Mouse (Mus musculus) thymus, postnatal 10 days (tissue): ENCODE measurements at regions not wholly inside any gene's neighbourhood (a gene's known extent, or its start where the extent isn't known, plus 50 kb on each side); places are given as distances from the start of the nearest gene placed in this dataset.
"Not testable (repeated sequence)": the region's sequence is repeated elsewhere in the genome, so short reads cannot be mapped to it uniquely, and the experiment has no call there.

ENCODE experiments used
- DNase-seq, 2 experiments: peaks; one replicate each; pipeline ENCODE4 v3.0.0; 2021; ENCODE audit warnings: low spot score in 2 of 2

- DNase-seq = no peak
These were observed 347.6 kb upstream of the Tbc1d2b start for GRCm38 (mm10) chr9:90618154-90618553.

- no peak for DNase-seq
These were observed 327.3 kb upstream of the Tbc1d2b start for GRCm38 (mm10) chr9:90597894-90598293.

GRCm38 (mm10) chr9:90556742-90557141 is 286.1 kb upstream of the Tbc1d2b start:
- no peak for DNase-seq

- DNase-seq = no peak
These were observed 285.6 kb upstream of the Tbc1d2b start for GRCm38 (mm10) chr9:90556216-90556615.

- DNase-seq = no peak
These were observed 277.3 kb upstream of the Tbc1d2b start for GRCm38 (mm10) chr9:90547931-90548330.

- no peak for DNase-seq
These were observed 276.1 kb upstream of the Tbc1d2b start for GRCm38 (mm10) chr9:90546720-90547119.

- DNase-seq = not testable (repeated sequence)
These were observed 267.1 kb upstream of the Tbc1d2b start for GRCm38 (mm10) chr9:90537683-90538082.

GRCm38 (mm10) chr9:90533372-90533771 is 262.8 kb upstream of the Tbc1d2b start:
- no peak for DNase-seq

- no peak for DNase-seq
These were observed 250.6 kb upstream of the Tbc1d2b start for GRCm38 (mm10) chr9:90521186-90521585.

GRCm38 (mm10) chr9:90494888-90495287 is 224.3 kb upstream of the Tbc1d2b start:
- no peak for DNase-seq

GRCm38 (mm10) chr9:90490561-90491152 is 220.1 kb upstream of the Tbc1d2b start:
- DNase-seq = no peak

GRCm38 (mm10) chr9:90450579-90450978 is 180.0 kb upstream of the Tbc1d2b start:
- DNase-seq = no peak

- DNase-seq = peak in 1 of 2 experiments; percentile 28
These were observed 176.4 kb upstream of the Tbc1d2b start for GRCm38 (mm10) chr9:90446957-90447356.

- DNase-seq = no peak
These were observed 164.3 kb upstream of the Tbc1d2b start for GRCm38 (mm10) chr9:90434902-90435301.

GRCm38 (mm10) chr9:90430898-90431297 is 160.3 kb upstream of the Tbc1d2b start:
- no peak for DNase-seq

GRCm38 (mm10) chr9:90421662-90422061 is 151.1 kb upstream of the Tbc1d2b start:
- no peak for DNase-seq

GRCm38 (mm10) chr9:90419762-90420541 is 149.3 kb upstream of the Tbc1d2b start:
- no peak for DNase-seq

GRCm38 (mm10) chr9:90408789-90409188 is 138.2 kb upstream of the Tbc1d2b start:
- DNase-seq = peak in 1 of 2 experiments; percentile 4

GRCm38 (mm10) chr9:90407573-90407972 is 137.0 kb upstream of the Tbc1d2b start:
- no peak for DNase-seq

- no peak for DNase-seq
These were observed 117.8 kb upstream of the Tbc1d2b start for GRCm38 (mm10) chr9:90388401-90388800.

GRCm38 (mm10) chr9:90385047-90385446 is 114.4 kb upstream of the Tbc1d2b start:
- DNase-seq = no peak

GRCm38 (mm10) chr9:90380099-90380498 is 109.5 kb upstream of the Tbc1d2b start:
- no peak for DNase-seq

- no peak for DNase-seq
These were observed 99.0 kb upstream of the Tbc1d2b start for GRCm38 (mm10) chr9:90369568-90369967.
